Mouse (Mus musculus) left cerebral cortex, adult 11 months (tissue): Measurements from ENCODE around the gene Afdn.
"Not testable (repeated sequence)": the region's sequence is repeated elsewhere in the genome, so short reads cannot be mapped to it uniquely, and the experiment has no call there.

Source experiments
- DNase-seq: peaks from one replicate; pipeline ENCODE4 v3.0.0; 2022; ENCODE audit warnings: low spot score

Afdn gene

DNA sequence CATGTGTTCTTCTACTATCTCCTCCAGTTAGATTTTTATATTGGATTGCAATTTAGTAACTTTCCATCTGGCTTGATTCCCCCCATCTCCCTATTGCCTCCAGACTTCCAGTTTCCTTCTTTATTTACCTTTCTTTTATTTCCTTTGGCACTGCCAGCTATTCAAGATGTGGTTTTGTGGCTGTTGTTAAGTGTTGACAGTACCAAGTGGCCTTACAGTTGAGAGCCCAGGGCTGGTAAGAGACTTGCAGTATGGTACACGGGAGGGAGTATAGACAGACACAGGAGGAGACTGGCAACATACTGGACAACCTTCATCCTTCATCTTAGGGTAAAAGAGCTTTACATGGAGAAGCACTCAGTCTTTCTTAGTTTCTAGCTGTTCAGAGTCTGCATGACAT is 119.4 kb downstream of the Afdn start:
- no peak for DNase-seq

DNA sequence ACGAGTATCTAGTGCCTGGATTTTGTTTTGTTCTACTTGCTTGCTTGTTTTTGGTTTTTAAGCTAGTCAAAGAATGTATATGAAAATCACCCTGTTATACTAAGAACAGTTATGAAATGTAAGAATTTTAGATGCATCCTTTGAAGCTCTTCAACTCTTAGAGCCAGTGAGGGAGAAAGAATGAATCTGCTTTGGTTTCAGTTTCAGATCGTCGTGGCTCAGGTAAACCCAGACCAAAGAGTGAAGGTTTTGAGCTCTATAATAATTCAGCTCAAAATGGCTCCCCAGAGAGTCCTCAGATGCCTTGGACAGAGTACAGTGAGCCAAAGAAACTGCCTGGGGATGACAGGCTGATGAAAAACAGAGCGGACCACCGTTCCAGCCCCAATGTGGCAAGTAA is 123.2 kb downstream of the Afdn start:
- no peak for DNase-seq

DNA sequence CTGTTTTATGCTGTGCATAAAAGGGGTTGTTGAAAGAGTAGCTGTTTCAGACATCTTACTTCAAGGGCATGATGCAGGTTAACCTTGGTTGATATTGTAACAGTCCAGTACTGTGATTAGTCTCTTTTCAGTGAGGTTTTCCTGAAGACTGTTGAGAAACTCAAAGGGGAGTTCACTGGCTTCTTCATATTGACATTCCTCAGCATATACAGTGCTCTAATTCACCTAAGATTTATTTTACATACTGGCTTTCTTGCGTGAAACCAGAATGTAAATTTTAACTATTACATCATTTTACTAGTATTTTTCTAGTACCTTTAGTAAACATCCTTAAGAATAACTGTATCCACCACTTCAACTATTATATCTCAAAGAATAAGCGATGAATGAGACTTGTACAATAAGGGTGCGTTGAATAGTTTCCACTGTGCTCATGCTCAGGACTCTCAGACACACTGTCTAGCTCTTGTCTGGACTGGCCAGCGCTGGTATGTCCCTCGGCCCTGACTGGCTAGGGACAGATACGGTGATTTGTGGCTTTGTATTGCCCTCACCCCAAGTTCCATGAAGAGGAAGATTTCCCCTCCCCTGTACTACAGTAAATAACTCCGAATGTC is 129.6 kb downstream of the Afdn start:
- no peak for DNase-seq

DNA sequence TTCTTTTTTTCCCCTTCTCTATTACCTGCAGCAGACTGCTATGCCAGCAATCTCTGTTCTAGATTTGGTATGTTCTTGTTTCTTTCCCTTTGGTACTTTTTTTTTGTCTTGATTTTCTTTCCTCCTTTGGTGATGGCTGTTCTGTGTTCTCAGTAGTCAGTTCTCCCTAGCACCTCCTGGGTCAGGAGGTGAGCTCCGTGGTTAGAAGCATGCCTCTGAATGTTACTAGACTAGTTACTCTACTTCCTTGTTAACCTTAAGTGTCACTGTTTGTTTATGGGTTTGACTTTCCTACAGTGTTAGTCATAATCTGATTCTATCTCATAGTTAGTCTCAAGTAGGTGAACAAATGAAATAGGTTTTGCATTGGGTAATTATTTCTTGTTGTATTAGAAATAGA is 130.6 kb downstream of the Afdn start:
- no peak for DNase-seq

DNA sequence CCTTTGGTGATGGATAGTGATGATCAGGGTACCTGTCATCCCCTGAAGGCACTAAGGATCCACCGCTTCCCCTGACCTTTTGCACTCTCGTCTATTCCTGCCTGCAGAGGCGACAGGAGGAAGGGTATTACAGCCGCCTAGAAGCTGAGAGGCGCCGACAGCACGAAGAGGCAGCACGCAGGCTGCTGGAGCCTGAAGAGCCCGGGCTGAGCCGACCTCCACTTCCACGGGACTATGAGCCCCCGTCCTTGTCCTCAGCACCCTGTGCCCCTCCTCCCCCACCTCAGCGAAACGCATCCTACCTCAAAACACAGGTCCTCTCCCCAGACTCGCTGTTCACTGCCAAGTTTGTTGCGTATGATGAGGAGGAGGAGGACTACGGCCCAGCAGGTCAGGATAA is 138.5 kb downstream of the Afdn start:
- no peak for DNase-seq

DNA sequence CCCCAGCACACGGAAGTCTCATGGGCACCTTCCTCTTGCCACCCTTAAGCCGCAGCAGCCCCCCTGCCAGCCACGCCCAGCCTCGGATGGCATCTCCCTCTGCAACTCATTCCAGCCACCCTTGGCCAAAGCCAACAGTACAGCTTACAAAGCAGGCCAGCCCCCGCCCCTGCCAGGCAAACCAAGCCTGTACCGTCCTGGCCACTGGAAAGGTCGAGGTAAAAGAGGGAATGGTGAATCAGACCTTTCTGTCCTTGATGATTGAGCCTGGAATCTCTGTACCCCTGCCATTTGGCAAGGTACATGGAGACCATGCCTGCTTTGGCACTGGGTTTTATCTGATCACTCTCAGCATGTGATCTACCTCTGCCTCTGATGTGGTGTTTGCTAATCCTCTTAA is 138.9 kb downstream of the Afdn start:
- DNase-seq = no peak

DNA sequence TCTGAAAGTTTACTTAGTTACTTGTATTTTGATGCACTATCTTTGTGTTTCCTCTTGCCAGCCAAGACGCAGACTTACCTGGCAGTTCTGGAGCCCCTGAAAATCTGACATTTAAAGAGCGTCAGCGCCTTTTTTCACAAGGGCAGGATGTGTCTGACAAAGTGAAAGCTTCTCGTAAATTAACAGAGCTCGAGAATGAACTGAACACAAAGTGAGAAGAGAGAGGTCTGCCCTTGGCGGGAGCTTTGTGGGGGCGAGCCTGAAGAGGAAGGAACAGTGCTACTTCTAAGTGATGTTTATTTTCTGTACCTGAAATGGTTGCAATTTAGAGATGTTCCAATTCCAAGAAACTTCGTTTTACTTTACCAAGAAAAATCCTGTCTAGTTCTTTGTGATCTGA is 143.5 kb downstream of the Afdn start:
- DNase-seq = no peak

DNA sequence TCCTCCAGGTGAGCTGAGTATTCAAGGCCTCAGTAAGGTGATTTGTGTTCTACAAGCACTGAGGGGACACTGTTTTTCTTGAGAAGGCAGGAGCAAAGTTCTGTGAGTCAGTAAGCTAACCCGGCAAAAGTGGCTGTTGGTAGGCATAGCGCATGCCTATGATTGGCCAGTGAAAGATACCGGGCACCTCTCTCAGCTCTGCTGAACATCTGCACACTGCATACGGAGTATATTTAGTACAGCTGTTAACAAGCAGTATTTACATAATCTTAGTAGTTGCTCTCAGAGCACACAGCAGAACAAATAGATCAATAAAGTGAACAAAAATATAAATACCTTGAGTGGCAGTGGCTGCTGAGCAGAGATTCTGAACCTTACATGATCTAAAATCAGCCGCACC is 146.7 kb downstream of the Afdn start:
- DNase-seq = no peak

DNA sequence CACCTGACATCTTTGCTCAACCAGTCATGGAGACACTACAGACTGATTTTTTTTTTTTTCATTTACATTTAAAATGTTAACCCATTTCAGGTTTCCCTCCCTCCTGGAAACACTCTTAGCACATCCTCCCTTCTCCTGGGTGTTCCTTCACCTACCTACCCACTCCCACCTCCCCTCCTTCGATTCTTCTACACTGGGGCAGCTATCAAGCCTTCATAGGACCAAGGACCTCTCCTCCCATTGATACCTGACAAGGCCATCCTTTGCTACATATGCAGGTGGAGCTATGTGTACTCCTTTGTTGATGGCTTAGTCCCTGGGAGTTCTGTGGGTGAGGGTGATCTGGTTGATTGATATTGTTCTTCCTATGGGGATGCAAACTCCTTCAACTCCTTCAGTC is 147.3 kb downstream of the Afdn start:
- no peak for DNase-seq

DNA sequence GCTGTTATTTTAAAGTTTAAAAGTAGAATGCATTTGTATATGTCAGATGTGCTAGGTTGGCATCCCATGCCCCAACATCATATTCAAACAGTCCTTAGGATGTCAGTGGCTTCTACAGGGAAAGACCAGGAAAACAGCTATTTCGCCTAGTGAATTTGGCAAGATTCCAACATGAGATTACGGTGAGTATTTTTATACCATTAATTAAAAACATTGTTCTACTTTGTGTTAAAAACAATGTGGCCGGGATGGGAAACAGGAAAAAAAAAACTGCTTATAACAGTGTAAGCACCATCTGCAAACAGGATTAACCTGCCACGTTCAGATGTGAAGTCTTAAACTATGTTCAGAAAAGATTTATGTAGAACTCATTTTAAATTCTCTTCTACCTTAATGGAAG is 153.6 kb downstream of the Afdn start:
- no peak for DNase-seq

DNA sequence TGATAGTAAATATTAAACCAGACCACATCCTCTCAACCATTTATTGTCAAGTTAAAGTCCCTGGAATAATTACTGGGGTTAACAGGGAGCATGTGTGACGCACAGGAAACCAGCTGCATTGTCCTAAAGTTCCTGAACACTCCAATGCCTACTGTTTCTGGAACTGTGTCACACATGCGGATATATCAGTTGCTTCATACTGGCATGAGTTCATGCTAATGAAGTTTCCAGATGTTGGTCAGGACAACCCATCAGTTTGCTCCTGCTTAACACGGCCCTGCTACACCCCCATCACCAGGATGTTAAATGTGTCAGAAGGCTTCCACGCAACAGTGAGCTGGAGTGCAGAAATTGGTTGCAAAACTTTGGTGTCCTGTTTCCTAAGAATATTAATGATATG is 154.2 kb downstream of the Afdn start:
- DNase-seq = no peak

DNA sequence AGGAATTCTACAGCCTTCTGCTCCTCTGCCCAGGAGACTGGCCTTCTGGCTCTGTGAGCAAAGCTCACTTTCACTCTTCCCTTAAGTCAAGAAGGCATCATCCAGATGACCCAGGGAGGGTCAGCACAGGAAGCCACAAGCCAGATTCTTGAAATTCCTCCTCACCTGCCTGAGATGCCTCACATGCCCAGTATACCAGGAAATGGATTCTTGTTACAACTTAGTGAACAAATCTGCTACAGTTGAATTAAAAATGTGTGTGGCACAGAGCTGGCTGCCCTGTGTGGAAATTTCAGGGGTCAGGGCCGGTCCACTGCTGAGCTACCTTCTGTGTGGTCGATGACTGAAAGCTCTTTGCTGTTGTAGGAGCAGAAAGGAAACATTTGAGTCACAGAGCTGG is 160.4 kb downstream of the Afdn start:
- no peak for DNase-seq

DNA sequence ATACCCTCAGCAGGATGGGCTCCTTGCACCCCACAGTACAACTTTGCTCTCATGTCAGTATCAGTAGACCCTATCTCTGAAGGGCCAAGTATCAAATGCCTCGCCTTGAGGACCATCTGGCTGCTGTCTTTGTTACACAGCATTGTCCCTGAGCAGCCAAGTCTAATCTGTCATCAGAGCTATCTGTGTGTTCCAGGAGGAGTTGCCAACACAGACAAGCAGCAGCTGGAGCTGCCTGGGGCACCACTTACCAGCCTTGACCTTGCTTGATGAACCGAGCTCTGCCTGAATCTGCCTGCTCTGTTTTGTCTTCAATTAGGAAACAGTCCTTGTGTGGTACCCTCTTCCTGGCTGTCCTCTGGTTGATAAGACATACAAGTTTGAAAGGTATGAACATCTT is 163.1 kb downstream of the Afdn start:
- DNase-seq = no peak

DNA sequence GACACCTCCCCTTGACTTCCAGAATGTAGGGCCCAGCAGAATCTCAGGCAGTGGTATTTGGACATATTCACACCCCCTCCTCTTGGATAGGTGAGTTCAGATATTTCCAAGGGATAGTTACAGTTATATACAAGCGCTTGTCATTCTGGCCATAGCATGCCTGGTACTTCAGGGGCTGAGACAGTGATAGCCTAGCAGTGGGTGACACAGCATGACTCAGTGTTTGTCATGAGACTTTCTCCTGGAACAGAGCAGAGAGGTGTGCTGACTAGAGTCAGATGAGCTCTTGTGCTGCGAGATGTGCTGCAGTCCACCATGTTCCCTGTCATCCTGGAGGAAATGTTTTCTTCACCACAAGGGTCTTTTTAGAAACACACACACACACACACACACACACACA is 164.2 kb downstream of the Afdn start:
- DNase-seq = no peak

DNA sequence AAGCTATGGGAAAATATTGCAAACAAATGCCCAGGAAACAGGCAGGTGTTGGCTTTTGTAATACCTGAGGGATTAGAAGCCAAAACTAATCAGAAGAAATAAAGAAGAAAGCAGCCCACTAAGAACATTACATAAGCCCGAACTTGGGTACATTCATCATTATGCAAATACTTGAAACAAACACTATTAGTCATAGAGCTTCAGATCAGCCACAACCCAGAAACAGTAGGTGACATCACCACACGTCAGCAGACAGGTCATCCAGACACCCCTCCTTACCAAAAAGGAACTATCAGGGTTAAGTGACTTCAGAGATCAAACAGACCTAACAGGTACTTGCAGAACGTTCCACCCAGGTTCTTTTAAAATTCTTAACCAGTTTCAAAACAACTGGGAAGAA is 165.6 kb downstream of the Afdn start:
- DNase-seq = no peak

DNA sequence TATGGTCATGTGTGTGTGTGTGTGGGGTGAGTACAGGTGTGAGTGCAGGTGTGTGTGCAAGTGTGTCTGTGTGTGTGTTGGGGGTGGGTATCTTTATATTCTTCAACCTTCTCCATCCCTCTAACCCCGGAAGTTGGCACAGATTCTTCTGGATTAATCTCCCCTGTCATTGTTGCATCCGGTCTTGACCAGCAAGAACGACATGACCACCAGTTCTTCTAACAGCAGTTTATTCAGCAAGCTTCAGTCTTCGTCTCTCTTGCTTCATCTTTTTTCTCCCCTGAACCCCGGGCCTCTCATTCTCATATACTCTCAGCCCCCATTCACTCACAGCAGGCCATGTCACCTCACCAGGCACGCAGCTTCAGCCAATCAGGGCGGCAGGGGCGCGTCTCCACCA is 170.1 kb downstream of the Afdn start:
- no peak for DNase-seq

DNA sequence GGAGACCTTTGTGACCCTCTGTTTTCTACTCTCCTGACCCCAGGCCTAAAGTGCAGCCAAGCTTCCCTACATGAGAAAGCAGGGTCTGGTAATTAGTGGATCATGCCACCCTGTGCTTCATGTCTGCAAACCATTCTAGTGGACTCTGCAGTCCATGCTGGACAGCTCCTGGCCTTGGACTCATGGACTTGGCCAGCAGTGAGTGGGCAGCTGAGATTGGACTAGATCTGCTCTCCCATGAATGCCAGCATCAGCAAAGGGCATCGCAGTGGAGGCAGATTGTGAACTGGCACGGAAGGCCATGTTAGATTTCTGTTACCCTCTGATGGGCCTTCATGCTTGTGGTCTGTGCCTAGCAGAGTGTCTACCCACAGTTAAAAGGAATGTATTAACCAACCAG is 175.0 kb downstream of the Afdn start:
- not testable (repeated sequence) for DNase-seq

DNA sequence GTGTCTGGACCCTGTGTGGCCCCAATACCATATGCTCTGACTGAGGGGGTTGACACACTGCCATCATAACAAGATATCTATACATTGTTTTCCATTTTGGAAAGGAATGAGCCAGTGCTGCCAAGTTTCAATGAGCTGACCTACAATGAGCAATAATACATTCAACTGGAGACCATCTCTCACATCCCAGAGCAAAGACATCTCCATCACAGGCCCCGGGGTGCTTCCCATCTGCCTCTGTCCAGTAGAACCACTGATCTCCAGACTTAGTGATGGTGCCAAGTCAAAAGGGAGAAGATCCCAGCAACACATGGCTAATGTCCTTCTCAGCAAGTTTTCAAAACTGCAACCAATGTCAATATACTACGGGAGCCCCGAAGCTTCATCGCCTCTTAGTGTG is 177.4 kb downstream of the Afdn start:
- DNase-seq = no peak

DNA sequence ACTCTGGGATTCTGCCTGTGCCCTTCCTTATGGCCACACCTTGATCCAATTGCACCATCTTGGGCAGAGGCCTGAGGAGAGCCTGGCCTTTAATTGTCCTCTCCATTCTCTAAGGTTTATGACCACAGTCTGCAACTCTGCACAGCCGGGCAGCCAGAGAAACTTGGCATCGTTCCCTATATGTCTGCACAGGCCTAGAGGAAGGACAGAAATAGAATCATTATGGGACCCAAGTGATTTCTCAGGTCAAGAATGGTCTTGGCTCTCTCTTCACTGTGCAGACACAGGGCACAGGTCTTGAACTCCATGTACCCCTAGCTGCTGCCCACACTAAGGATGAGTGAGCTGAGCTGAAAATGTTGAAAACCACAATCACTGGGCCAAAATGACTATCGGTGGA is 178.3 kb downstream of the Afdn start:
- no peak for DNase-seq

DNA sequence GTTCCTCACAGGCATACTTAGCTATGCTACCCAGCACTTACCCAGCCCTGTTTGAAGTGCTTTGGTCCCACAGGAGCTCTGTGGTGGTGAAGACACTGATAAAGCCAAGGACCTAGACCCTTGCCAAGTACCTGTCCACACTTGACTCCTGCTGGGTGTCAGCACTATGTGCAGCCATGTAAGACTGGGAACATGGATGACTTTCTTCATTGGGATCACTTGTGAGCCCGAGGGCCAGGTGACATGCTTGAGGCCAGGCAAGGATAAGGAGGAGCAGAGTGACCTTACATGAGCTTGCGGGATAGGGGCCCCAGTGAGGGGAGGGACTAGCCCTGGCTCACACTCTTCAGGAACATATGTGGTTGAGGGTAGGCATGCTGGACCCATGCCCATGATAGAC is 178.9 kb downstream of the Afdn start:
- not testable (repeated sequence) for DNase-seq

DNA sequence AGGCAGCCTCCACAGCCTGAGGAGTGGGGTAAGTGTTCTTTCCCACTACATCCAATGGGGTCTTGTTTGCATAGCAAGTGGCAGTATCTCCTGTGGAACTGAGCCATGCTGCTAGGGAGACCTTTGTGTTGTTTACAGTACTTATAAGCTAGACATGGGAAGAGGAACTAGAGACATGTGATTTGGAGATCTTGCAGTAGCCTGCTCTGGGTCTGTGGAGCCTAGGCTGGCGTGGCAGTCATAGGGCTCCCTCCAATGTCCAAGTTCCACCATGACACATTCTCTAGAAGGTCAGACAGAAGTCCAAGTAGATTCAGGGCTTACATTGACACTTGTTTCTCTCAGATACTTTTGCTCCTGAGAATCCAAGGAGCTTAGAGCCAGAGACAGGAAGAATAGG is 180.1 kb downstream of the Afdn start:
- DNase-seq = no peak

DNA sequence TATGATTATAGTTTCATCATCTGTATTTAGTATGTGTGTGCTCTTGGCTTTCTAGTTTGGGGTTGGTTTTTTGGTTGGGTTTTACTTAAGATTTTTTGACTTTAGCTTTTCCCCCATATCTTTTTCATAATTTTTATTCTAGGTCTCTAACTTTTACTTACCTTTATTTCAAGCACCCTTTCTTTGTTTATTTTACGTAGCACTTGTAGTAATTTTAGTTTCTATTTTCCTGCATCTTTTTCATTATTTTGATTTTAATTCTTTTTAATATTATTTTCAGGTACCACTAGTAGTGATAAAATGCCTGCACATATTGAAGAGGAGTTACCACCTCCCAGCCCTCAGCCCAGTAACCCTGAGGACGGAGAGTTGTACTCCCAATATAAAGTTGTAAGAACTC is 187.7 kb downstream of the Afdn start, which contains the start of gene Gm7168:
TSS of gene Gm7168 (plus strand) at position 301 of the 400 bp plus-strand sequence.
- DNase-seq = not testable (repeated sequence)

DNA sequence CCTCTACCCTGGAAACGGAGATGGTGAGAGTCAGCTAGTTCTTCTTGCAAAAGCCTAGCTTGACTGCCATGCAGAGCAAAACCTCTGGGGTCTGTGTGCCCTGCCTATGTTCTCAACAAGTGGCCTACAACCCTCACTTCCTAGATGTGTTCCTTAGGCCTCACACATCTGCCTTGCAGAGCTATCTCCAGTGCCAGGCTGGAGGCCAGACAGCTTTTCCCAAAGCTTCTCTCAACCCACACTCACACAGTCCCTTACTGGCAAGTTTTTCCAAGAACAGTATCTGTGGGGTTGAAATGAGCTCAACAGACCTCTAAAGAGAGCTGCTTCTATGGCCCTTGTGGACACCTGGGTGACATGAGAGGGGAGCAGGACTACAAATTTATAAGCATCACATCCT is 191.2 kb downstream of the Afdn start:
- DNase-seq = not testable (repeated sequence)
